Mouse (Mus musculus): Measurements from ENCODE around the gene Mrpl50. TPM values are rescaled to one million over a fixed set of nuclear protein-coding genes. Genes with fewer than 3 reads are reported as not detected.

Mrpl50 gene
- total and polyA plus RNA-seq, 3 experiments = 39.1 to 54.5 TPM; not detected in 1

- no peaks in the 10 kb centered on the region for H3K79me2 ChIP-seq (ENCODE audit: control insufficient read depth, insufficient read depth, low read length, poor library complexity)
- no peak for DNase-seq (ENCODE audit: low read depth, low spot score)
- H3K27me3 ChIP-seq (ENCODE audit: control insufficient read depth in 1 of 2, insufficient read depth in 2 of 2, low read length in 2 of 2) = no peaks in the 10 kb centered on the region
- H3K4me3 ChIP-seq (ENCODE audit: control insufficient read depth in 1 of 2, insufficient read depth in 1 of 2, low read depth in 2 of 2, low read length in 2 of 2) = no peak overlapping the region
- no peak overlapping the region for H3K27ac ChIP-seq (ENCODE audit: control insufficient read depth, low read depth, low read length)
- H3K9me3 ChIP-seq (replicated peaks; ENCODE audit: insufficient read depth, low read length) = no peaks in the 10 kb centered on the region
- TF ChIP-seq TAL1 (IDR thresholded peaks at IDR 0.05; ENCODE audit: low read length) (peak; percentile 11; the same call in 1 of the 2 replicates), MYB (IDR thresholded peaks at IDR 0.05; ENCODE audit: low read depth, low read length) (no peak)
- peaks cover 0 to 3% of the 10 kb centered on the region in 2 experiments; a peak in 3 of 4 replicates for H3K4me1 ChIP-seq (ENCODE audit: control insufficient read depth in 1 of 2, insufficient read depth in 2 of 2, low read length in 2 of 2)
- peaks cover 0 to 2% of the 10 kb centered on the region in 2 experiments; a peak in 1 of 4 replicates for H3K36me3 ChIP-seq (ENCODE audit: control insufficient read depth in 1 of 2, insufficient read depth in 2 of 2, low read length in 2 of 2)
- H3K9ac ChIP-seq (ENCODE audit: control insufficient read depth, low read depth, low read length, poor library complexity, severe bottlenecking) = no peak overlapping the region
These were observed 46.3 kb downstream of the Mrpl50 start for GRCm38 (mm10) chr4:49474583-49474982.

GRCm38 (mm10) chr4:49473435-49474100 lies 47.3 kb downstream of the Mrpl50 start, which contains the start of gene Acnat1:
TSS of gene Acnat1 (minus strand) at chr4:49473912.
- TF ChIP-seq EP300 (IDR thresholded peaks at IDR 0.05; ENCODE audit: low read depth in 1 of 2, low read length in 2 of 2) = no peak
- no peak for TF ChIP-seq MEF2A (IDR thresholded peaks at IDR 0.05; ENCODE audit: extremely low read depth, insufficient replicate concordance, low read depth, low read length, poor library complexity, severe bottlenecking)
- Histone ChIP-seq H3K4me1 (ENCODE audit: control insufficient read depth in 1 of 2, insufficient read depth in 2 of 2, low read length in 2 of 2) (peaks cover 0 to 3% of the 10 kb centered on the region in 2 experiments; a peak in 3 of 4 replicates), H3K9ac (ENCODE audit: control insufficient read depth, low read depth, low read length, poor library complexity, severe bottlenecking) (no peak within 1 kb of the TSS), H3K27me3 (ENCODE audit: control insufficient read depth in 1 of 2, insufficient read depth in 2 of 2, low read length in 2 of 2) (no peaks in the 10 kb centered on the region), H3K36me3 (ENCODE audit: control insufficient read depth in 1 of 2, insufficient read depth in 2 of 2, low read length in 2 of 2) (peaks cover 0 to 2% of the 10 kb centered on the region in 2 experiments; a peak in 1 of 4 replicates), H3K27ac (ENCODE audit: control insufficient read depth, low read depth, low read length) (no peak within 1 kb of the TSS), H3K79me2 (ENCODE audit: control insufficient read depth, insufficient read depth, low read length, poor library complexity) (no peaks in the 10 kb centered on the region), H3K9me3 (replicated peaks; ENCODE audit: insufficient read depth, low read length) (no peaks in the 10 kb centered on the region), H3K4me3 (ENCODE audit: control insufficient read depth in 1 of 2, insufficient read depth in 1 of 2, low read depth in 2 of 2, low read length in 2 of 2) (no peak within 1 kb of the TSS)
- no peak for DNase-seq (ENCODE audit: low read depth, low spot score)

GRCm38 (mm10) chr4:49469435-49470151 lies 51.3 kb downstream of the Mrpl50 start:
- DNase-seq (ENCODE audit: low read depth, low spot score) = no peak
- Histone ChIP-seq H3K9me3 (replicated peaks; ENCODE audit: insufficient read depth, low read length) (no peaks in the 10 kb centered on the region), H3K27ac (ENCODE audit: control insufficient read depth, low read depth, low read length) (no peak overlapping the region), H3K79me2 (ENCODE audit: control insufficient read depth, insufficient read depth, low read length, poor library complexity) (no peaks in the 10 kb centered on the region), H3K9ac (ENCODE audit: control insufficient read depth, low read depth, low read length, poor library complexity, severe bottlenecking) (no peak overlapping the region), H3K36me3 (ENCODE audit: control insufficient read depth in 1 of 2, insufficient read depth in 2 of 2, low read length in 2 of 2) (no peaks in the 10 kb centered on the region), H3K4me3 (ENCODE audit: control insufficient read depth in 1 of 2, insufficient read depth in 1 of 2, low read depth in 2 of 2, low read length in 2 of 2) (no peak overlapping the region), H3K27me3 (ENCODE audit: control insufficient read depth in 1 of 2, insufficient read depth in 2 of 2, low read length in 2 of 2) (no peaks in the 10 kb centered on the region), H3K4me1 (ENCODE audit: control insufficient read depth in 1 of 2, insufficient read depth in 2 of 2, low read length in 2 of 2) (no peaks in the 10 kb centered on the region)
- TF ChIP-seq EP300 (IDR thresholded peaks at IDR 0.05; ENCODE audit: low read depth in 1 of 2, low read length in 2 of 2) (no peak), MAZ (IDR thresholded peaks at IDR 0.05; ENCODE audit: low read depth, low read length) (no peak), RAD21 (IDR thresholded peaks at IDR 0.05; ENCODE audit: low read depth, low read length) (no peak), TAL1 (IDR thresholded peaks at IDR 0.05; ENCODE audit: low read length) (no peak), POLR2AphosphoS2 (IDR thresholded peaks at IDR 0.05; ENCODE audit: low read length) (no peak), UBTF (IDR thresholded peaks at IDR 0.05; ENCODE audit: borderline replicate concordance, insufficient read depth, low read depth, low read length) (no peak), RCOR1 (IDR thresholded peaks at IDR 0.05; ENCODE audit: low read depth, low read length) (no peak)

Measured in MEL (cell line).